Mouse (Mus musculus) testis, adult 2 months (tissue): ENCODE results near the gene Prdm5. TPM values are rescaled to one million over a fixed set of nuclear protein-coding genes. Genes with fewer than 3 reads are reported as not detected.

Experiments used
- H3K27ac ChIP-seq: fragments of 200-500 bp; 2 replicates; pipeline ENCODE4 v1.5.1; 2012; ENCODE audit warnings: low read depth, low read length; ENCODE audit not compliant: control insufficient read depth, insufficient read depth
- H3K27me3 ChIP-seq: fragments of 200-500 bp; 2 replicates; pipeline ENCODE4 v1.6.1; 2012; ENCODE audit warnings: mild to moderate bottlenecking, low read length, moderate library complexity; ENCODE audit not compliant: control insufficient read depth, insufficient read depth
- H3K36me3 ChIP-seq: fragments of 200-500 bp; 2 replicates; pipeline ENCODE4 v1.6.1; 2012; ENCODE audit warnings: mild to moderate bottlenecking, low read length; ENCODE audit not compliant: control insufficient read depth, insufficient read depth
- H3K4me1 ChIP-seq: fragments of 200-500 bp; 2 replicates; pipeline ENCODE4 v1.6.1; 2012; ENCODE audit warnings: low read length; ENCODE audit not compliant: control insufficient read depth, insufficient read depth
- H3K4me3 ChIP-seq: fragments of 200-500 bp; 2 replicates; pipeline ENCODE4 v1.5.1; 2012; ENCODE audit warnings: low read depth, mild to moderate bottlenecking, low read length, moderate library complexity, mixed read lengths; ENCODE audit not compliant: control insufficient read depth
- CTCF ChIP-seq: fragments of 200-500 bp; IDR thresholded peaks from 2 replicates; pipeline ENCODE4 v1.5.1; 2012; ENCODE audit warnings: low read depth, mild to moderate bottlenecking, inconsistent platforms, low read length, moderate library complexity; ENCODE audit not compliant: control insufficient read depth, insufficient read depth, insufficient replicate concordance
- POLR2A ChIP-seq: fragments of 200-500 bp; IDR thresholded peaks from 2 replicates; pipeline ENCODE4 v1.6.1; 2012; ENCODE audit warnings: low read depth, mild to moderate bottlenecking, inconsistent platforms, low read length, moderate library complexity; ENCODE audit not compliant: control insufficient read depth
- polyA plus RNA-seq: library from polyadenylated mRNA; depleted of rRNA; stranded (reverse); fragments of >200 nt; gene quantifications from 2 replicates; pipeline ENCODE4 v1.2.3, GENCODE M21; 2012

Gene Prdm5
- polyA plus RNA-seq, 1 experiment, result 1.4 TPM

DNA sequence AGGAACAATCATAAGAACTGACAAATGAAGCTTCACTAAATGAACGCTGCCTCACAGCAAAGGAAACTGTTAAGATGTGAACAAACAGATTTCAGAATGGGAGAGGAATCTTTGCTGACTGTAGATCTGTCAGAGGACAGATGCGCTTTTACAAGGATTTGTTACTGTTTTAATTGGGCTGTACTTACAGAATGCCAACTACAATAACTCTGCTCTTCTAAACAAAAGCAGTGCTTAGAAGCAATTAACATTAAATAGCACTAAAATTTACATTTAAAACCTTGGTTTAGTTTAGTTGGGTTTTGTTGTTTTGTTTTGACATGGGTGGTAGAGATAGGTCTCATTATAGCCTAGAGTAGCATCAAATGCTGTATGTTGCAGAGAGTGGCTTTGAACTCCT, 14.3 kb upstream of the Prdm5 start:
- TF ChIP-seq CTCF (no peak), POLR2A (no peak)
- Histone ChIP-seq H3K27me3 (no peaks in the 10 kb centered on the region), H3K4me3 (no peak overlapping the region), H3K36me3 (no peaks in the 10 kb centered on the region), H3K4me1 (peaks cover 2% of the 10 kb centered on the region), H3K27ac (no peak overlapping the region)

DNA sequence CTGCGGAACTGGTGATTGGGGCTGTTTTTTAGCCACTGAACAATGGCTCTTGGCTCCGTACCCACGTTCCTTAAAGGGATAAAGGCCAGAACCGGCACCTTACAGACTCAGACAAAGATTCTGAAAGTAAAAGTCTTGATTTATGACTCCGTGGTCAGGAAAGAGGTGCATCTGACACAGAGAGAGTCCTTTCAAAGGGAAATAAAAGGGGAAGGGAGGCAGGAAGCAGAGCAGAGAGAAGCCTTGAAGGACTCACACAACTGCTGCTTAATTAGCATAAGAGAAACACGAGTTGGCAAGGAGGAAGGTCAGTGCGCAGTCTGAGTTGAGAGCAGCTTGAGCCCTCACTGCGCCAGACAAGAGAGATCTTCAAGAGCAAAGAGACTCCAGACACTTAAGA, 13.7 kb upstream of the Prdm5 start:
- Histone ChIP-seq H3K4me1 (peaks cover 2% of the 10 kb centered on the region), H3K36me3 (no peaks in the 10 kb centered on the region), H3K27me3 (no peaks in the 10 kb centered on the region), H3K27ac (no peak overlapping the region; the same call in 1 of the 2 replicates), H3K4me3 (no peak overlapping the region)
- no peak for TF ChIP-seq CTCF
- no peak for TF ChIP-seq POLR2A

DNA sequence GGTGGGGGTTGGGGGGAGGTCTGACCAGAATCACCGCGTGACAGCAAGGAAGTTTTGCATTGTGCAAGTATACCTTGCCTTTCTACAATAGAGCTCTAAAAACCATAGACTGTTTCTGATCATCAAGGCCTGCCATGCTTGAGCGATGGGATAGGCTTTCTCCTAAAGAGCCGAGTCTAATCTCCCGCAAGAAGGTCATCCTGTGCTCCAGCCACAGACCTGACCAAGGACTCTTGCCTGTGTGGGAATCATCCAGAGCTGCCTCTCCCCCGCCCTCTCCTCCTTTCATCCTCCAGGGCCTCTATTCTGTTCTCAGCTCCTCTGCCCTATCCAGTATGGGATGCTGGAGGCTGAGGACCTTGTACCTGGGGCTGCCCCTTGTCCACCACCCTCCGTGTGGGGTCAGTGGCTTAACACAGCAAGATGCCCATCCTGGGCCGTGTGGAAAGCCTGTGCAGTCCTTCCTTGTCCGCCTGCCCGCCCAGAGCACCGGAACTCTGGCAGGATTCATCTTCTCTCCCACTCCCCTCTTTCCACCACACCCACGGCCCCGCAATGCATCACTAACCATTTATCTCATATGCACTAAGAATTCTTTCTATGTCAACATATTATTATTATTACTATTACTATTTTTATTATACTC, 12.9 kb upstream of the Prdm5 start:
- H3K27ac ChIP-seq, result no peak overlapping the region
- H3K36me3 ChIP-seq, result no peaks in the 10 kb centered on the region
- no peak overlapping the region for H3K4me3 ChIP-seq
- peaks cover 2% of the 10 kb centered on the region for H3K4me1 ChIP-seq
- TF ChIP-seq POLR2A (no peak), CTCF (no peak)
- no peaks in the 10 kb centered on the region for H3K27me3 ChIP-seq

DNA sequence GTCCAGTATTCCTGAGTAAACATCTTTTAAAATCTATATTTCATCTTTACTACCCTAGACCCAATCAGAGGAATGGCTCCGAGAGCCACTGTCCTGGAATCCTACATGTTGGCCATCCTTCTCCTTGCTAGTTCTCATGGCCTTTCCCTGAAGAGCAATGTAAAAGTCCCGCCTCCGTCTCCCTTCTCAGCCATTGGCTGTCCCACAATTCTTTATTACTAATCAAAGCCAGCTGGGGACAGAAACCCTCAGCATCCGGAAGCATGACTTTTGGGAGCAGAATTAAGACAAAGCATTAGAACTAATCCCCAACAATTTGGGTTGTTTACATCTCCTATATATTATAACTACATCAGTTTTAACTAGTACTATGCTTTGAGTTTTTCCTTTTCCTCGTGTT, 10.9 kb upstream of the Prdm5 start:
- no peak for TF ChIP-seq CTCF
- no peak for TF ChIP-seq POLR2A

DNA sequence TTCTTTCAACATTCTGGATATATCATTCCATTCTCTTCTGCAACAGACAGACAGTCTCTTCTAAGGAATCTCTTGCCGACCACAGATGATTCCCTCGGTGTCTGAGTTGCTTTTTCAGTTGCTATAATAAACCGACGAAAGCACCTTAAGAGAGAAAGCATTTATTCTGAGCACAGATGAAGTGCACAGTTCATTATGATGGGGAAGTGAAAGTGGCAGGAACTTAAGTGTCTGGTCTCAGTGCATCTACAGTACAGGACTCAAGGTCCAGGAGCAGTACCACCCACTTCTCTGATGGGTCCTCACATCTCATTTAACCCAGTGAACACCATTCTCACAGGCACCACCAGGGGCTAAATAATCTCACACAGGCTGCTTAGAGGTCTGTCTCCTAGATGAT, 5.2 kb upstream of the Prdm5 start:
- no peaks in the 10 kb centered on the region for H3K36me3 ChIP-seq
- TF ChIP-seq CTCF (no peak), POLR2A (no peak)
- H3K27ac ChIP-seq, result no peak overlapping the region

More for the DNA sequence above, 10.9 kb upstream of the Prdm5 start:
- Histone ChIP-seq H3K36me3 (no peaks in the 10 kb centered on the region), H3K27ac (no peak overlapping the region), H3K4me3 (no peak overlapping the region), H3K27me3 (no peaks in the 10 kb centered on the region), H3K4me1 (peaks cover 2% of the 10 kb centered on the region)

DNA sequence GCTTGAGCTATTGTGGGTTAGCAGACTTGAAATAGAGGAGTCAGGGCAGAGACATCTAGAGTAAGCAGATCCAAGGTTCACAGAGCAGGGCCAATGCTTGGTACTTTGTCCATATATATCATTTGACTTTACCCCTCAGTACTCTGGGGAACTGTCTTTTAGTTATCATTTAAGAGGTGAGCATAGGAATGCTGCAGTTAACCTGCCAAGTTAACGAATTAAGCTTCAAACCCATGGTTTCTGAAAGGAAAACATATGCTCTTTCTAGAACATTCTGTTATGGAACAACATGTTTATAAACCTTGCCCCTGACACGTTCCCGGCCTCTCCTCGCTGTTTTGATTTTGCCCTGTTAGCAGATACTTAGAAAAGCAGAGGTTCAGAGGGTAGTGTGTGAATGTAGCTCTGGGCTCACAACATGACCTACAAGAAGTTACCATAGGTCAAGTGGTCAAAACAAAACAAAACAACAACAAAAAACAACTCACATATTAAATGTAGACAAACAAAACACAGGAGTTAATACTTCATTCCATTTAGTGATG, 973 bp downstream of the Prdm5 start:
- H3K4me1 ChIP-seq, result peaks cover 4% of the 10 kb centered on the region
- H3K36me3 ChIP-seq, result no peaks in the 10 kb centered on the region
- peak overlapping the region; percentile 78; the same call in 1 of the 2 replicates for H3K27ac ChIP-seq
- no peak for TF ChIP-seq POLR2A
- TF ChIP-seq CTCF, result no peak
- no peak overlapping the region for H3K4me3 ChIP-seq
- no peaks in the 10 kb centered on the region for H3K27me3 ChIP-seq

More for the DNA sequence above, 5.2 kb upstream of the Prdm5 start:
- H3K4me1 ChIP-seq, result no peaks in the 10 kb centered on the region
- no peak overlapping the region for H3K4me3 ChIP-seq
- H3K27me3 ChIP-seq, result no peaks in the 10 kb centered on the region

DNA sequence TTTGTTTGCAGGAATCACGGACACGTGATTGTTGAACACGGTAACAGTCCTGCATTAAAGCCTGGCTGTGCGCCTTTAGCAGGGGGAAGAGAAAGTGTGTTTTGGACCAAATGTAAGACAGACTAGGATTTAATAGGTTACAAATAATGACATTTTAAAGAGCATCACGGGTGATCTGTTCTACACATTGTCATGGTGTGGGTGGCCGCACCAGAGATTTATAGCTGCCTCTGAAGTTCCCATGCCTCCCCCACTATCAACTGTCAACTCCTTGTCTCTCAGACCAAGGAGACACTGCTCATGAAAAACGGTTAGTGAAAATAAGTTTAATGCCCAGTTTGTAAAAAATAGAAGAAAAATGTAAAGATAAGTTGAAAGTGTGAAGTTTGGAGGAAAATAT, 2.7 kb downstream of the Prdm5 start:
- H3K4me1 ChIP-seq, result peaks cover 4% of the 10 kb centered on the region
- no peaks in the 10 kb centered on the region for H3K36me3 ChIP-seq
- H3K27ac ChIP-seq, result no peak overlapping the region
- H3K4me3 ChIP-seq, result no peak overlapping the region
- TF ChIP-seq CTCF, result no peak
- TF ChIP-seq POLR2A, result no peak
- H3K27me3 ChIP-seq, result no peaks in the 10 kb centered on the region

DNA sequence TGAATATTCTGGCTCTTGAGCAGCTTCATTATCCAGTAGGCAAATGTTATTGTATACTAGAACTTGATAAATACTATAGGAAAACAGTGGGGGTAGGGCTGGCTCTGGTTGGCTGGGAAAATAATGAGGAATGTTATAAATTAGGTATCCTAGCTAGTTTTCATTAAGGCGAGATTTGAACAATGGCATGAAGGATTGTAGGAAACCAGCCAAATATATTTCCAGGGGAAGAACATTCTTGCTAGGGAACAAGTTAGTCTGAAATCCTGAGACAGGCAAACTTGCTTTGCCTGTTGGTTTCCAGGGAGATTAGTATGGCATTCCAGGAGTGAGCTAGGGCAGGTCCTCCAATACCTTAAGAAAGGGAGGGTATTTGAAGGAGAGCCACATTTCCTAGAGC, 4.9 kb downstream of the Prdm5 start:
- no peak for TF ChIP-seq CTCF
- TF ChIP-seq POLR2A, result no peak
- Histone ChIP-seq H3K4me1 (peaks cover 3% of the 10 kb centered on the region), H3K36me3 (no peaks in the 10 kb centered on the region)

More for the DNA sequence above, 4.9 kb downstream of the Prdm5 start:
- Histone ChIP-seq H3K4me3 (no peak overlapping the region), H3K27ac (no peak overlapping the region), H3K27me3 (no peaks in the 10 kb centered on the region)
